Mouse (Mus musculus) left cerebral cortex, adult 8-10 months (tissue): ENCODE data around the gene Cog8. TPM values are rescaled to one million over a fixed set of nuclear protein-coding genes. Genes with fewer than 3 reads are reported as not detected.

Source experiments
- DNase-seq, 2 experiments: peaks; one replicate each; pipeline ENCODE4 v3.0.0; 2022; ENCODE audit warnings: low spot score in 2 of 2
- total RNA-seq, 4 experiments: library from RNA; stranded (reverse); gene quantifications; 2 replicates each; pipeline ENCODE4 v1.2.4; 2022

The Cog8 gene
- 10 to 100 TPM; 25.3 to 26.4 (median 26.3) TPM for total RNA-seq

- peak; percentile 90 to 96 for DNase-seq
Measured at GRCm38 (mm10) chr8:107056076-107056972, at the start of gene Cog8, which contains the start of gene Nip7. Gene Cog8 (minus strand): TSS chr8:107056689. Gene Nip7 (plus strand): TSS chr8:107056877.

DNA sequence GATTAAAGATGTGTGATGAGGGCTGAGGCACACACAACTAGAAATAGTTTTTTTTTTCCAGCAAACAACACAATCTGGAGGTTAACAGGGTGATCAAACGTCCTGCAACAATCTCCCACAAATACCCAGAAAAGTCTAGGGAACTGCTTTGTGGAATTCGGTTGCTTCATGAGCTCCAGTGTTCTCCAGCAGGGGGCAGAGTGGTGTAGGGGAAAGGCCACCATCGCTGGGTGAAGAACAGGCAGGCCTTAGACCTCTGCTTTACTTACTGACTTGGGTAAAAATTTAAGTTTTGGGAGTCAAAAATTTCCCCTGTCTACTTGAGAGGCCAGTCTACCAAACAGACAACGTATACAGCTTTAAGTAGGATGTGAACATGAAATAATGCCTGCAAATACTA lies 48.1 kb upstream of the Cog8 start:
- DNase-seq: peak in 1 of 2 experiments; percentile 51

GRCm38 (mm10) chr8:107100635-107101034 lies 44.1 kb upstream of the Cog8 start:
- DNase-seq: no peak

DNA sequence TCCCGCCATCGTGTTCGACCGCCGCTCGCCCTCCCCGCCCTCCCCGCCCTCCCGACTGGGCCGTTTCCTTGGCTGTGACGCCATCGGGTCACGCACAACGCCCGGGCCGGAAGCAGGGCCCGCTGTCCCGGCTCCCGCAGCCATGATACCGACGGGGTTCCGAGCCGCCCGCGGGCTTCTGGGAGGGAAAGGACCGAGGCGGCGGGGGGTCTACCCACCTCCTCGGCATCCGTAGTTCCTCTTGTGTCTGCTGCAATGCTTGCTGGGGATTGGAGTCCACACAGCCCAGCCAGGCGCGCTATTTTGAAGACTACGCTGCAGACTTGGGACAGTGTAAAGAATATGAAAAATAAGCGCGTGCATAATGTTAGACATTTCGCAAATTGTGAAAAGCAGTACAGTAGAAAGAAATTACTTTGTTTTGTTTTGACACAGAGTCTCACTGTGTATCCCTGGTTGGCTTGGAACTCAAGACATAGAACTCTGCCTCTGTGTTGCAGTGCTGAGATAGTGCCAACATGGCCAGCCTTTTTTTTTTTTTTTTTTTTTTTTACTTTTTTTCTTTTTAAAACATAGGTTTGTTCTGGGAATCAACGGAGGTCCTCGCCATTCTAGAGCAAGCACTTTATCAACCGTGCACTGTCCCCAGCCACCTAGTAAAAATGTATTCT lies 40.0 kb upstream of the Cog8 start, which contains the start of gene Terf2:
TSS of gene Terf2 (minus strand) at position 182 of the 671 bp plus-strand sequence.
- peak; percentile 80 to 96 for DNase-seq

GRCm38 (mm10) chr8:107095717-107096365 lies 39.4 kb upstream of the Cog8 start:
- peak in 1 of 2 experiments; percentile 52 for DNase-seq

DNA sequence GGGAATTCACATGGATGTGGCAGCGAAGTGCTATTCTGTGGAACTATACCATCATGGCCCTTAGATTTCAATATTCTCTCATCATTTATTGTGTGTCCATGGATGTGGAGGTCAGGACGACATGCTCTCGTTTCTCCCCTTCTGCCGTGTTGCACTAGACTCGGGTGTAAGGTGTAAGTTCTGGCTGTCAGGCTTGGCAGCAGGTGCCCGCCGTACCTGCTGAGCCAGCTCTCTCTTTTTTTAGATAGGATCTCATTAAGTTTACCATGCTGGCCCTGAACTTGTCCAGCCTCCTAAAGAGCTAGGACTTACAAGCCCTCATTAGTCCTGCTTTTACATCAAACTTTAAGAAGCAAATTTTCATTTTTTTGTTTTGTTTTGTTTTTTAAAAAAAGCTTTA lies 34.0 kb upstream of the Cog8 start:
- DNase-seq: no peak

DNA sequence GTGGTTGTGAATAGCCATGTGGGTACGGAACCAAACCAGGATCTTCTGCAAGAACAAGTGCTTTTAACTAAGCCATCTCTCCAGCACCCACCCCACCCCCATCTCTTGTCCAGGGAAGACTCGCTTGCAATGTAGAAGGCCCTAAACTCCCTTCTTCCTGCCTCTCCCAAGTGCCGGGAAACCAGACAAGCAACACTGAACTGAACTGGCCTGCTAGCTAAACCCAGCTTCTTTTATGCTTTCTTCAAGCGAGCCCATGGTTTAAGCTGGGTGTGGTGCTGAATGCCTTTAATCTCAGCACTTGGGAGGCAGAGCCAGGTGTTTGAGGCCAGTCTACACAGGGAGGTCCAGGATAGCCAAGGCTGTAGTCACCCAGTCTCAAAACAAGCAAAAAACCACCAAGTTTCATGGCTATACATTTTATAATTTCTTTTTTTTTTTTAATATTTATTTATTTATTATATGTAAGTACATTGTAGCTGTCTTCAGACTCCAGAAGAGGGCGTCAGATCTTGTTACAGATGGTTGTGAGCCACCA lies 32.1 kb upstream of the Cog8 start:
- DNase-seq: no peak

GRCm38 (mm10) chr8:107086018-107086417 lies 29.5 kb upstream of the Cog8 start:
- DNase-seq: no peak

GRCm38 (mm10) chr8:107085358-107085757 lies 28.9 kb upstream of the Cog8 start:
- DNase-seq: no peak

DNA sequence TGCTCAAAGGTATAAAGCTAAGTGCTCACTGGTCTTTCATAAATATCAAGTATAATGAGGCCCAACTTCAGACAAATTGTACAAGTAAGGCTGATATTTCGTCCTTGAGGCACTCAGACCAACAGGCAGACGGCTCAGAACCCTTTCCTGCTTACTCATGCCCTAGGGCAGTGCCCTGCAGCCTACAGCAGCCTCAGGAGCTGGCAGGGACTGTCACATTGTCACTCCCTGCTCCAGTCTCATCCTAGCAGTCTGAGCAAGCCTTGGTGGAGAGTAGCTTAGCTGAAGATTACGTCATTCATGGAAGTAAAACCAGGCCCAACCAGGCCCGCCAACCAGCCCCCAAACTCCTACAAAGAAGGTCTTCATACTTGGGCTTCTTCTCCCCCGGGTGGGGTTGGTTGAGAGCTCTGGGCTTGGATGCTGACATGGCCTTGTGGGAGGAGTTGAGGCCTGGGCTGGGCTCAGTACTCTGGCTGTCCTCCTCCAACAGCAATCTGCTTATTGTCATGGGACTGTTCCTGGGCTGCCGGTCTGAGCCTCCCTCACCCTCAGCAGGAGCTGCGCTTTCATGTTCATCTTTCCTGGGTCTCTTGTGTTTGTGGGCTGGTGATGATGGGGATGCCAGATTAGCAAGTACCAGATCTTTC lies 19.9 kb upstream of the Cog8 start:
- no peak for DNase-seq

DNA sequence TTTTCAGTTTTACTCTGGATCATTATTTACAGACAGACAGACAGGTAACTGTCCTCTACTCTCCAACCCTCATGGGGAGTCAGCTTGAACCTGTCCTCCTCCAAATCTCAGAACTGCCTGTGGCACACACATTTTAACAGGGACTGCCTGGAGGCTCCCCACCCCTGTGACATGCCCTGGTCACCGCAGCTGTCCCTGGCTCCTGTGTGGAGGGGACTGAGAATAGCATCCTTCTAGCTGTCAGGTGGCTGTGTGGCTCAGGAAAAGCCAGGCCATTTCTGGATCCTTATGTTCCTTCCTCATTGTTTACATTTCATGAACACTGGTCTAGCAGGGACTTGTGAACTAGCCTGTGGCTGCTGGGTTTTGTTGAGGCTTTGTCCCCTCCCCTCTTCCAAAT lies 17.6 kb upstream of the Cog8 start:
- no peak for DNase-seq

DNA sequence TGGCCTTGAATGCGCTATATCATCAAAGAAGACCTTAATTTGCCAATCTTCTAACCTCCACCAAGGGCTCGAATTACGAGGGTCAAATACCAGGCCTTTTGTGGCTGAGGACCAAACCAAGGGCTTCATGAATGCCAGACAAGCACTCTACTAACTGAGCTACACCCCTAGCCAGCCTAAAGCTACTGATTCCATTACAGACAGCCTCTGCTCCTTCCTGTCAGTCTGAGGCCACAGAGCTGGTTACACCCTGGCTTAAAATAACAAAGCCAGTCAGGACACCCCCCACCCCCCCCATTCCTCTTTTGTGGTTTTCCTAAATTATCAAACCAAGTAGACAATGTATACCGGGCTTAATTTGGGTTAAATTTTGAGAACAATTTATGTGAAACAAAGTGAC lies 17.2 kb upstream of the Cog8 start:
- DNase-seq: no peak

DNA sequence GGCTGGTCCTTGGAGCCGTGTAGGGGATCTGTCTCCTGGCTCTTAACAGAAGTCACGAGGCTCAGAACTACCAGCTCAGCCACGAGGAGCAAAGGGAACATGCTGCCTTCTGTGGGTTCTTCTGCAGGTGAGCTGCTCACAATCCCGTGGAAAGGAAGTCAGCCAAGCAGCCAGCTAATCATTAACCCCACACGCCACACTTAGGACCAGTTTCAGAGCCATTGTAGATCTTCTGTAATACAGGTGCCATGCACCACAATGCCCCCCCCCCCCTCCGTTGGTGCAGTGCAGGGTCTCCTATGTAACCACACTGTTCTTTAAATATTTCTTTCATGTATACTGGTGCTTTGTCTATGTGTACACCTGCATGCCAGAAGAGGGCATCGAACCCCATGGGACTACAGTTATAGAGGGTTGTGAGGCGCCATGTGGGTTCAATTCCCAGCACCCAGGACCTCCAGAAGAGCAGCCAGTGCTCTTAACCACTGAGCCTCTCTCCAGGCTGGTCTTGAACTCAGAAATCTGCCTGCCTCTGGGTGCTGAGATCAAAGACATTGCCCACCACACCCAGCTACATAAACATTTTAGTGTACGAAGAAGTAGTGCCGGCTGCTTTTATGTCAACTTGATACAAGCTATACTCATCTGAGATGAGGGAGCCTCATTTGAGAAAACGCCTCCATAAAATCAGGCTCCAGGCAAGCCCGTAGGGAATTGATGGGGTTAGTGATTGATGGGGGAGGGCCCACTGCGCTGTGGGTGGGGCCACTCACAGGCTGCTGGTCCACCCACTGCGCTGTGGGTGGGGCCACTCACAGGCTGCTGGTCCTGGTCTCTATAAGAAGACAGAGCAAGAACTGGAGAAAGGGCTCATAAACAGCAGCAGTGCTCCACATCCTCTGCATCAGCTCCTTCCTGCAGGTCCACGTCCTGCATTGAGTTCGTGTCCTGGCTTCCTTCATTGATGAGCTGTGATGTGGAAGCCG lies 9.3 kb upstream of the Cog8 start, which contains the start of gene Tmed6:
TSS of gene Tmed6 (minus strand) at position 134 of the 986 bp plus-strand sequence.
- DNase-seq: no peak

GRCm38 (mm10) chr8:107062613-107063012 lies 6.1 kb upstream of the Cog8 start:
- DNase-seq: no peak

DNA sequence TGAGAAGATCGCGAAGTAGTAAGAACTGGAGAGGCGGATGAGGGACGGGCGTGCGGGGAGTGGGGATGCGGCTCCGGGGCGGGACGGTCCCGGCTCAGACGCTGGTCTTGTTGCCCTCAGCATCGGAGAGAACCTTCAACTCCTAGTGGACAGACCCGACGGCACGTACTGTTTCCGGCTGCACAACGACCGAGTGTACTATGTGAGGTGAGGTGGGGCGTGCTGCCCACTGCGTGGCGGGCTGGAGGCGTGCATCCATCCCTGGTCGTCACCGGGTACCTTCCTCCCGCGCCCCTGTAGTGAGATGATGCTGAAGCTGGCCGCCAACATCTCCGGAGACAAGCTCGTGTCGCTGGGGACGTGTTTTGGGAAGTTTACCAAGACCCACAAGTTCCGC lies 482 bp upstream of the Cog8 start:
- peak in 1 of 2 experiments; percentile 40 for DNase-seq

GRCm38 (mm10) chr8:107052046-107052445 lies 4.4 kb downstream of the Cog8 start:
- DNase-seq: no peak

DNA sequence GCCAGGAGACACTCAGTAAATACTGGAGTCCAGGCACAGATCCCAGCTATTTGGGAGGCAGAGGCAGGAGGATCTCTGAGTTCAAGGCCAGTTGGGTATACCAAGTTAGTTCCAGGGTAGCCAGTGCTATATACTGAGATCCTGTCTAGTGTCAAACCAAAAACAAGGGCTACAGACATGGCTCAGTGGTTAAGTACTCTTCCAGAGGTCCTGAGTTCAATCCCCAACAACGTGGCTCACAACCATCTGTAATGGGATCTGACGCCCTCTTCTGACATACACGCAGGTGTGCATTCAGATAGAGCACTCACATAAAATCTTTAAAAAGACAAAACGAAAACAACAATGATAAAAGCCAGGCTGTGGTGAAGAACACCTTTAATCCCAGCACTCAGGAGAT lies 7.0 kb downstream of the Cog8 start:
- no peak for DNase-seq

DNA sequence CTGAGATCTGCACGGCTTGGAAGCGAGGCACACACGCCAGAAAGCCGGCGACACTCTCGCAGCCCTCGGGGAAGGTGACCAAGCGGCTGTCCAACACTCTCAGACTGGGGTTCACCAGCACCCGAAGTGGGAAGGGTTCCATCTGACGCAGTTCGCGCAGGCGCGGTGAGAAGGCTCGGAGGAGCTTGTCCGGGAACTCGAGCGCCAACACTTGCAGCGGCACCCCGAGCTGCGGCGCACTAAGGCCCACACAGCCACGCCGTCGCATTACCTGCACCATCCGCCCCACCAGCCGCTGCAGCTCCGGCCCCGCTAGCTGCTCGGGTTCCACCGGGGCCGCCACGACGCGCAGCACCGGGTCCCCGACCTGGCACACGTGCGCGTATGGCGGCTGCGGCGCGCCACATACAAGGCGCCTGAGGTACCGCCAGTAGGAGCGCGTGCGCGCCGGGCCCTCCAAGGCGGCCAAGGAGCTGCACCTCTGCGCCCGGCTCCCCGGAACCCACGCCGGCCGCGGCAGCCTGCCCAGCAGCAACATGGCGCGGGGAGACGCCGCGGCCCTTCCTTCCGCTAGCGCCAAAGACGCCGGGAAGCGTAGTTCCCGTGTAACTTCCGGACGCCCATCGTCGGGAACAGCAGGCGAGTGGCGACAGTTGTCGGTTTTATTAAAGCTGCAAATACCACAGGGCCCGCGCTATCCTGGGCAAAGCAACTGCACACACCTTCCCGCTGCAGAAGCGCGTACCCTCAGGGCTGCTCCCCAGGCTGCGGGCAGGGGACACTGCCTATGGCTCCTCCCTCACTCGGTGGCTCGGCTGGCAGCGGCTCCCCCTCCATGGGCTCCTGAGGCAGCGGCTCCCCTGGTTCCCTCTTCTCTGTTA lies 8.2 kb downstream of the Cog8 start, which contains the start of gene Pdf:
TSS of gene Pdf (minus strand) at position 554 of the 881 bp plus-strand sequence.
- peak; percentile 72 to 79 for DNase-seq

DNA sequence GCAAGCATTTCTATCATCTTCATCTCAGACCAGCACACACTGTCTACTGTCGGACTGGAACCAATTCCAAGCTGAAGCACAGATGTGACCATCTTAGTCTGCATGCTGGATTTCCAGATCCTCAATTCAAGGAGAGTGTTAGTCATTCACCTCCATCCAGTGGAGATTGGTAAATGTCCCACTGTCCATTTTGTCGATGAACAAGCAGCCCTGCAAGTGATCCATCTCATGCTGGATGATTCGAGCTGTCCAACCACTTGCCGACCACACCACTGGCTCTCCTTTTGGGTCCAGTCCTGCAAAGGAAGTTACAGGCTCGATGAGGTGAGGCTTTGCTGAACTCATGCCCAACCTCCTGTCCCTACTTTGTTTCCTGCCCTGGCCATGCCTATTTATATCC lies 9.5 kb downstream of the Cog8 start:
- no peak for DNase-seq
